Mouse (Mus musculus) left cerebral cortex, postnatal 25 days (tissue): ENCODE data around the gene Arhgef26. TPM values are rescaled to one million over a fixed set of nuclear protein-coding genes. Genes with fewer than 3 reads are reported as not detected.

Source experiments
- total RNA-seq, 2 experiments: library from RNA; stranded (reverse); gene quantifications; 2 replicates each; pipeline ENCODE4 v1.2.3; 2021

Arhgef26 gene
- total RNA-seq, 2 experiments from 2014 or later, result 22.7 to 27.4 TPM

Other genes with a start within 250 kb of the Arhgef26 start
- gene Dhx36, start 168.7 kb downstream of the Arhgef26 start, total RNA-seq, result 10 to 100 TPM; 55.9 to 57.7 TPM